Mouse (Mus musculus) CD4-positive, CD25-positive, alpha-beta regulatory T cell (primary cell): Measurements from ENCODE around the gene Oasl1. TPM values are rescaled to one million over a fixed set of nuclear protein-coding genes. Genes with fewer than 3 reads are reported as not detected.

Experiments
- polyA plus RNA-seq: library from polyadenylated mRNA; unstranded; fragments of 100-300 nt; shearing (Covaris generic); gene quantifications from one replicate; pipeline ENCODE4 v1.2.1, GENCODE M21; 2017

Gene Oasl1
- polyA plus RNA-seq = 7.4 TPM

DNA sequence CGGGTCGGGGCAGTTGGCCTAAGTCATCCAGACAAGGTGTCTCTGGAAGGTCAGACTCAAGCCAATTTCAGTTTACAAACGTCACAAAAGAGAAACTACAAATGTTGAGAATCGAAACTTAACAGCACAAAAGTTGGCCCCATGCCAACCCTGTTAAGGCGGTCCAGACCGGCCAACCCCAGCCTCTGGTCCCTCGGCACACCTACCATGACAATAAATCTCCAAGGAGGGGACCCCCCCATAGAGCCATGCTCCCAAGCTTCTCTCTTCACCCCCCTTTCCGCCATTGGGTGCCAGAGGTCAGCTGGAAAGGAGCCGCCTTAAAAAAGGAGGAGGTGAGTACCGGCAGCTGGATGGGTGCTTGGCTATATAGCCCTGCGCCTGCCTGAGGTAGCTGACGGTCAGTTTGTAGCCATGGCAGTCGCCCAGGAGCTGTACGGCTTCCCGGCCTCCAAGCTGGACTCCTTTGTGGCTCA, at the start of gene Oasl1:
Oasl1 (plus strand) TSS at position 243 of the 476 bp plus-strand sequence.

DNA sequence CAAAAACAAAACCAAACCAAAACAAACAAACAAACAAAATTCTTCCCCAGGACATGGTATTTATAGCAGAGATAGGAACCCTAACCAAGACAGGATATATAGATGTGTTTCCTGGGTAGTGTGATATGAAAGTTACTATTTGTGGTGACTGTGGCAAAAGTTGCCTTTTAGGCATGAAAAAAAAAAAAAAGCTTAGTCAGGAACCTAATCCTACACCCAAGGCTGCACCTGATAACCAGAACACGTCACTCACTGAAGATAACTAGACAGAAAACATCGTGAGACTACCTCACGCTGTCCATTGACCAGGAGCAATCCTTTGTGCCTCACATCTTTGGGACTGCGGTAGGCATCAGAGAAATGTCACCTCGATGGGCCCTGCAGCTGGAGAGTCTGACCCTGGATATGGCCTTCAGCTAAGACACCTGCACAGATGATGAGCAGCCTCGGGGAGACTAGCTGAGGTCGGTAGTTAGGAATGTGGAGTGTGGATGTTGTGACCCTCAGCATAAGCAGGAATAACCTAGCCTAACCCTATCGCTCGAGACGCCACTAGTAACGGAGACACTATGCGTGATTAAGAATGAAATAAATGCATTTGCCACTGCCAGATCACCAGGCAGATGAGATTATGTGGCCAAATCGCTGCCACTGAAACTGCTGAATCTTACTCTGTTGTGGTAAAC, 26.2 kb upstream of the Oasl1 start, which contains the start of gene Oasl2:
Oasl2 (plus strand) TSS at position 249 of the 686 bp plus-strand sequence.

DNA sequence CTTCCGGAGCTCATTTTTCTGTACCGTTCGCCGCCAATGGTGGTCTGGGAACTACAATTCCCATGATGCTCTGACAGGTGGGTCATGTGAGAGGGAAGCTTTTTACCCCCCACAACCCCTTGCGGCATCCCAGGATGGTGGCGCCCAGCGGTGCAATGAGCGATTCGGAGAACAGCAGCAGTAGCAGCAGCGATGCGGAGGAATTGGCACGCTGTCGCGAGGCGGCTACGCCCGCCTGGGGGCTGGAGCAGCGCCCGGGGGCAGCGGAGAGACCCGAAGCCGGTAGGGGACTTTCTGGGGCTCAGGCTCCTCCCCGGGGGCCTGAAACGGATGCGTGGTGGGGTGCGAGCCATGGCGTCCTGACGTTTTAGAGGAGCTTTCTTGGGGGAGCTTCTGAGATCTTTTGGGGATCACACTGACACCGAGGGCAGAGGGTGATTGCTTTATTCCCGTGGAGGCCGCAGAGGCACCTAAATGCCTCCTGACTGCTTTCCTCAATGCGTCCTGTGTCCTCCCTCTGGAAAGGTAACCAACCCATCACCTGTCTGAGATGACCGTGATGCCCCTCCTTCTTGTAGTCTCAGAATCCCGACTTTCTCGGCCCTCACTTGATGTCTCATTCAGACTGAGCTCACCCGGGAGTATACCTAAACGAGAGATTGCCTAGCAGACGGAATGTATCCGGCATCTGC, 19.2 kb downstream of the Oasl1 start, which contains the start of gene 2210016L21Rik:
2210016L21Rik (plus strand) TSS at position 85 of the 692 bp plus-strand sequence.

DNA sequence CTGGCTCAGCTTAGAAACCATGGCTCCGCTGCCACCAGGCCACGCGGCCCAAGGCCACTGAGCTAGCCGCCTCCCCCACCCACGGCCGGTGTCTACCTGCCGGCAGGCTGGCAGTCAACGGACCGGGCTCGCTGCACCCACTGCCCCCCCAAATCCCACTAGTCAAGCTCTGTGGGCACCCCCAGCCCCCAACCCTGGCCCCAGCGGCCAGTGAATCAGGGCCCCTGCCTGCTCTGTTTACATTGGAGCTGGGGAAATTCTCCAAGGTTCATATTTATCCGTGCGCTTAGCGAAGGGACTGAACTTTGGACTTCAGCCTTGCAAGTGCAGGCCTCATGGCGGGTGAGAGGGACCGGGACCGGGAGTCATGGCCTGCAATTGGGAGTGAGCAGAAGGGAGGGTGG, 47.8 kb downstream of the Oasl1 start, which contains the start of gene Hnf1a:
Hnf1a (minus strand) TSS at position 271 of the 404 bp plus-strand sequence.

Other genes starting within 250 kb of the Oasl1 start
- gene Gltp, start 232.3 kb upstream of the Oasl1 start, polyA plus RNA-seq = 323 TPM
- 22.4 TPM for gene Tchp, start 215.5 kb upstream of the Oasl1 start, polyA plus RNA-seq
- gene Ankrd13a, start 148.6 kb upstream of the Oasl1 start, polyA plus RNA-seq = 181 TPM
- gene Git2, start 147.7 kb upstream of the Oasl1 start, polyA plus RNA-seq = 148 TPM
- gene 1500011B03Rik, start 99.8 kb upstream of the Oasl1 start, polyA plus RNA-seq = 67.8 TPM
- gene 4930519G04Rik, start 69.6 kb upstream of the Oasl1 start, polyA plus RNA-seq = not detected
- not detected for gene Gm9936, start 64.6 kb upstream of the Oasl1 start, polyA plus RNA-seq
- 16.4 TPM for gene Oasl2, start 26.3 kb upstream of the Oasl1 start, polyA plus RNA-seq
- gene 2210016L21Rik, start 18.9 kb downstream of the Oasl1 start, polyA plus RNA-seq = 43.9 TPM
- gene Hnf1a, start 47.9 kb downstream of the Oasl1 start, polyA plus RNA-seq = 0.06 TPM
- gene Sppl3, start 87.9 kb downstream of the Oasl1 start, polyA plus RNA-seq = 69.4 TPM
- not detected for gene Gm10401, start 175.1 kb downstream of the Oasl1 start, polyA plus RNA-seq
- gene Acads, start 196.1 kb downstream of the Oasl1 start, polyA plus RNA-seq = 37.5 TPM
- 53.0 TPM for gene Unc119b, start 211.7 kb downstream of the Oasl1 start, polyA plus RNA-seq
- gene Mlec, start 234.9 kb downstream of the Oasl1 start, polyA plus RNA-seq = 95.4 TPM